Mouse (Mus musculus) spleen, adult 2 months (tissue): Measurements from ENCODE around the gene Fbxl17.

Source experiments
- CTCF ChIP-seq: fragments of 200-500 bp; IDR thresholded peaks from 2 replicates; pipeline ENCODE4 v1.5.1; 2011; ENCODE audit warnings: mild to moderate bottlenecking, inconsistent platforms; ENCODE audit not compliant: insufficient read depth, insufficient read length, insufficient replicate concordance; ENCODE audit errors: extremely low read depth
- POLR2A ChIP-seq: fragments of 200-500 bp; IDR thresholded peaks from 2 replicates; pipeline ENCODE4 v1.6.1; 2011; ENCODE audit warnings: low read depth, low read length, inconsistent platforms

DNA sequence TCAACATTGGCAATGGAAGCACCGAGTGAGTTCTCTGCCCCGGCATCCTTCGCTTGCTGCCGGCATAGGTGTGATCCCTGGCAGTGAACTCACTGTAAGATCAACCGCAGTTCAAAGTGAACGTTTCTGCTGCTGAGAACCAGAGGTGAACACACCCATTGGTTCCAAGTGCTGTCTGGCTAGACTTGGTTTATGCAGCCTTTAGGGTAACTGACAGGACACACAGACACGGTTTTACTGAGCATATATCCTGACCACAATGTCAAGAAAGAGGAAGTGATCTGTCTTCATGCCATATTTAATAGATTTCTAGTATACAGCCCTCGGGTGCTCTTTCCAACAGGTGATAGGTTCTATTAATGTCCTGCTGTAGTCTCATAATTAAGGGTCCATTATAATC, 310.5 kb downstream of the Fbxl17 start:
- no peak for TF ChIP-seq POLR2A
- TF ChIP-seq CTCF: no peak
